Mouse (Mus musculus) CD4-positive naive resting alpha-beta T cell, adult 57 days (primary cell): ENCODE measurements around the gene Mtf2. TPM values are rescaled to one million over a fixed set of nuclear protein-coding genes. Genes with fewer than 3 reads are reported as not detected.

Source experiments
- total RNA-seq: library from RNA; stranded (reverse); gene quantifications from one replicate; pipeline ENCODE4 v1.2.4, GENCODE M21; 2023

Mtf2 gene
- 84.7 TPM for total RNA-seq

DNA sequence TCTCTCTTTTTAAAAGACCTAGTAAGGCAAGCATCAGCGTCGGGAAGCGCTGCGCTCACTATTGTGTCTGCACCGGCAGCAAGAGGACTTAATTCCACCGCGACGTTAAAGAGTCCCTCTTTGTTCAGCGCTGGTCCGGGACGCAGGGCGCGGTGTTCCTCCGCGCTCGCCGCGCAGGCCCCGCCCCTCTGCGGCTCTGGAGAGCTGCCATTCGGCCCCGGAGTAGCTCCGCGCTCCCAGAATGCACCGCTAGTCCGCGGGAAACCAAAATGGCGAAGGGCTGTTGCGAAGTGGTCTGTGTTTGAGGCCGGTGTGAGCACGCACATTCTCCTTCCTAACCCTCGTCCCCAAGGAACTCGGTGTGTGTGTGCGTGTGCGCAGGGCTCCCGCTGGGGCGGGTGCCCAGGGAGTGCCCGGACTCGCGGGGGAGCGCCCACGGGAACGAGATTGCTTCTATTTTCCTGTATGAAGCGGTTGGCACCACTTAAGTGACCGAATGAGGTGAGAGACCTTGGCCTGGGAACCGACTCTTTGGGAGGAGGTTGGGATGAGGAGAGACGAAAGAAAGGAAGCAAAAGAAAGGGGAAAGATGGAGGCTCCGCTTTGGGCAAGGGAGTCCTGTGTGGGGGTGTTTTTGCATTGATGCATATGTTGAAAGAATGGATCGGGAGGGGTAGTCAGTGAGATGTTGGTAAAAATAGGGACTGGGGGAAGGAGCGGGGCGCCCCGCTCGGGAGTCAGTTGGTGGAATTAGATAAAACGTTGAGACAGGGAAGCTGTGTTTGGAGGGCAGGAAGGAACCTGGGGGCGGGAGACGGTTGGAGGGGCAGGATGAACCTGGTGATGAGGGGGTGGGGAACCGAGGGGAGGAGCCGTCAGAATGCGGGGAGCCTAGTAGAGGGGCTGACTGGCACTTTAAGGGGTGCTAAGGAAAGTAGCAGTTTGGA lies at the start of gene Mtf2:
TSS of gene Mtf2 (plus strand) at position 210 of the 947 bp plus-strand sequence.

DNA sequence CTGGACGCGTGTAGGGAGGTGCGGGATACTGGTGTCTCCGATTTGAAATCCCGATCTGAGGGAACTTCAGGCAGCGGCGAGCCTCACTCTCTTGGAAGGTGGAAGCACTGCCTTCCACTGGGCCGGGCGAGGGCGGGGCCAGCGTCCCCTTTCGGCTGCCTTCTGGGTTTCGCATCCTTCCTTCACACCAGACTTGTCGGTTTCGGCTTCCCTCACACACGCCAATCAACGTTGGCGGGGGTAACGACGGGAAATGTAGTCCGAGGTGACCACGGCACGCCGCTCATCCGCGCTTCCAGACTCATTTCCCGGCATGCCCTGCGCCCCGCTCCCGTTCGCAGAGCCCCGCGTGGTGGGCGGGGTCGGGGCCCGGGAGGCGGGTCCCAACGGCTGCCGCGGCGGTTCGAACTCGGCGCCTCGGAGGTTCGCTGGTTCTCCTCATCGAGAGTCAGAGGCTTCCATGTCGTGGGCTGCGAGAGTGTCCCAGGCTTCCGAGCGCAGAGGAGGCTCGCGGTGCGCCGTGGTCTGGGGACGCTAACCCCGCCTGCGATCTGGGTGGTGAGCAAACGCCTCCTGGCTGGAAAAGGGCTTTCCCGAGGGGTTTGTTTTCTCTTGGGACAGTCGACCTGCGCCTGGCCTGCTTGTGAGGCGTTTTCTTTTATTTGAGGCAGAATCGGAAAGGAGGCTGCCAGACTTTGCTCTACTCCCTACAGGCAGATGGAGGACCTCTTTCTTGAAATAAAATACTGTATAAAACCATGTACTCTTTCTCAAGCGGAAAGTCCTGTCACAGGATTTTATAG lies 67.2 kb downstream of the Mtf2 start, which contains the start of the genes Tmed5 and Ccdc18:
TSS of gene Tmed5 (minus strand) at position 180 of the 803 bp plus-strand sequence.
TSS of gene Ccdc18 (plus strand) at position 435 of the 803 bp plus-strand sequence.

Other genes starting within 250 kb of the Mtf2 start
- not detected for gene Ube2d2b, start 235.6 kb upstream of the Mtf2 start, total RNA-seq
- gene Evi5, start 190.6 kb upstream of the Mtf2 start, total RNA-seq = 4.2 TPM
- 206 TPM for gene Rpl5, start 165.2 kb upstream of the Mtf2 start, total RNA-seq
- 64.3 TPM for gene Fam69a, start 78.6 kb upstream of the Mtf2 start, total RNA-seq
- 45.7 TPM for gene Tmed5, start 66.9 kb downstream of the Mtf2 start, total RNA-seq
- gene Ccdc18, start 67.2 kb downstream of the Mtf2 start, total RNA-seq = 0.53 TPM
- gene Dr1, start 203.2 kb downstream of the Mtf2 start, total RNA-seq = 41.7 TPM
- gene Pigg, start 246.9 kb downstream of the Mtf2 start, total RNA-seq = 2.0 TPM